Mouse (Mus musculus): ENCODE measurements around the gene Rgl1. TPM values are rescaled to one million over a fixed set of nuclear protein-coding genes. Genes with fewer than 3 reads are reported as not detected.

Rgl1 gene
- total RNA-seq (2021), result 100 to 1,000 TPM; 116 to 122 TPM

GRCm38 (mm10) chr1:152766032-152766772 lies at the start of gene Rgl1, which contains the start of gene Arpc5:
Rgl1 (minus strand) TSS chr1:152766351.
Arpc5 (plus strand) TSS chr1:152766542.
- DNase-seq, result peak; percentile 97 to 98

- DNase-seq, result no peak
Measured at GRCm38 (mm10) chr1:152815265-152815701, 49.1 kb upstream of the Rgl1 start.

- no peak for DNase-seq
Measured at GRCm38 (mm10) chr1:152810533-152811439, 44.6 kb upstream of the Rgl1 start.

- no peak for DNase-seq
Measured at GRCm38 (mm10) chr1:152809541-152810252, 43.5 kb upstream of the Rgl1 start.

- no peak for DNase-seq
Measured at GRCm38 (mm10) chr1:152808392-152808680, 42.2 kb upstream of the Rgl1 start.

- no peak for DNase-seq
Measured at GRCm38 (mm10) chr1:152807619-152808391, 41.7 kb upstream of the Rgl1 start.

GRCm38 (mm10) chr1:152804907-152805306 lies 38.8 kb upstream of the Rgl1 start:
- DNase-seq, result no peak

GRCm38 (mm10) chr1:152800633-152801176 lies 34.6 kb upstream of the Rgl1 start:
- DNase-seq, result no peak

- DNase-seq, result no peak
Measured at GRCm38 (mm10) chr1:152799897-152800296, 33.7 kb upstream of the Rgl1 start, which contains the start of gene Ncf2. Ncf2 (plus strand) TSS chr1:152800194.

- no peak for DNase-seq
Measured at GRCm38 (mm10) chr1:152798125-152798524, 32.0 kb upstream of the Rgl1 start.

- DNase-seq, result no peak
Measured at GRCm38 (mm10) chr1:152796683-152797263, 30.6 kb upstream of the Rgl1 start.

GRCm38 (mm10) chr1:152795688-152796255 lies 29.6 kb upstream of the Rgl1 start:
- no peak for DNase-seq

GRCm38 (mm10) chr1:152793495-152794130 lies 27.5 kb upstream of the Rgl1 start:
- no peak for DNase-seq

- DNase-seq, result peak; percentile 27 to 45
Measured at GRCm38 (mm10) chr1:152792736-152793494, 26.8 kb upstream of the Rgl1 start.

- no peak for DNase-seq
Measured at GRCm38 (mm10) chr1:152791269-152791668, 25.1 kb upstream of the Rgl1 start.

- DNase-seq, result no peak
Measured at GRCm38 (mm10) chr1:152790821-152791220, 24.7 kb upstream of the Rgl1 start.

- no peak for DNase-seq
Measured at GRCm38 (mm10) chr1:152790254-152790653, 24.1 kb upstream of the Rgl1 start.

- no peak for DNase-seq
Measured at GRCm38 (mm10) chr1:152788121-152788660, 22.0 kb upstream of the Rgl1 start.

- no peak for DNase-seq
Measured at GRCm38 (mm10) chr1:152786953-152787352, 20.8 kb upstream of the Rgl1 start.
